Mouse (Mus musculus): ENCODE measurements around the gene Olfr1076. TPM values are rescaled to one million over a fixed set of nuclear protein-coding genes. Genes with fewer than 3 reads are reported as not detected.

The Olfr1076 gene
- not detected for total RNA-seq (2023)

DNA sequence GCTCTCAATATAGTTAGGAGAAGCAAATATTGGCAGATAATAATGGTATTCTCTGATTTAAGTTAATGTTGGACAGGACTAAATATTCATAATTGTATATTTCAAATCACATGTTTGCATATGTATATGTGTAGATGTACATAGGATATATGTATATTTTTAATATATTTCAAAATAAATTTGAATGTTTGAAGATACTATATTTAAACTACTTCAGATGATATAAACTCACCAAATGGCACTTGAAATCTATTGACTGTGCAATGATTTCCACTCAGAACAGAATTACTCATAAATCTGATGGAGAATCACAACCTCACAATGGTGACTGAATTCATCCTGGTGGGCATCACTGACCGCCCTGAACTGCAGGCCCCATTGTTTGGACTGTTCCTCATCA lies at the start of gene Olfr1076:
Gene Olfr1076 (plus strand): TSS at position 301 of the 400 bp plus-strand sequence.

GRCm38 (mm10) chr2:86487286-86487685 lies 21.0 kb upstream of the Olfr1076 start, which contains the start of gene Olfr228:
Gene Olfr228 (minus strand): TSS chr2:86487386.

GRCm38 (mm10) chr2:86542380-86542779 lies 34.1 kb downstream of the Olfr1076 start, which contains the start of gene Olfr1079:
Gene Olfr1079 (minus strand): TSS chr2:86542480.

GRCm38 (mm10) chr2:86558135-86558534 lies 49.9 kb downstream of the Olfr1076 start, which contains the start of gene Olfr1080:
Gene Olfr1080 (minus strand): TSS chr2:86558235.

Other genes starting within 250 kb of the Olfr1076 start
- gene Olfr1051, start 229.4 kb upstream of the Olfr1076 start, total RNA-seq (2023) = not detected
- gene Olfr1052, start 216.0 kb upstream of the Olfr1076 start, total RNA-seq (2023) = not detected
- not detected for gene Olfr1053, start 193.2 kb upstream of the Olfr1076 start, total RNA-seq (2023)
- gene Olfr1054, start 173.0 kb upstream of the Olfr1076 start, total RNA-seq (2023) = not detected
- gene Olfr1055, start 158.2 kb upstream of the Olfr1076 start, total RNA-seq (2023) = not detected
- not detected for gene Olfr1056, start 146.0 kb upstream of the Olfr1076 start, total RNA-seq (2023)
- not detected for gene Olfr1057, start 130.1 kb upstream of the Olfr1076 start, total RNA-seq (2023)
- not detected for gene Olfr1058, start 119.9 kb upstream of the Olfr1076 start, total RNA-seq (2023)
- gene Olfr1061, start 94.4 kb upstream of the Olfr1076 start, total RNA-seq (2023) = not detected
- not detected for gene Olfr1062, start 81.7 kb upstream of the Olfr1076 start, total RNA-seq (2023)
- not detected for gene Olfr1065, start 57.9 kb upstream of the Olfr1076 start, total RNA-seq (2023)
- gene Olfr1066, start 52.2 kb upstream of the Olfr1076 start, total RNA-seq (2023) = not detected
- not detected for gene Olfr228, start 21.1 kb upstream of the Olfr1076 start, total RNA-seq (2023)
- gene Olfr1079, start 34.0 kb downstream of the Olfr1076 start, total RNA-seq (2023) = not detected
- gene Olfr1080, start 49.8 kb downstream of the Olfr1076 start, total RNA-seq (2023) = not detected
- not detected for gene Olfr1082, start 90.5 kb downstream of the Olfr1076 start, total RNA-seq (2023)
- gene Olfr1084, start 131.3 kb downstream of the Olfr1076 start, total RNA-seq (2023) = not detected
- not detected for gene Olfr1085, start 153.6 kb downstream of the Olfr1076 start, total RNA-seq (2023)
- gene Olfr1086, start 171.6 kb downstream of the Olfr1076 start, total RNA-seq (2023) = not detected
- gene Olfr1087, start 189.9 kb downstream of the Olfr1076 start, total RNA-seq (2023) = not detected
- not detected for gene Olfr1089, start 225.2 kb downstream of the Olfr1076 start, total RNA-seq (2023)